In genomic region chr11:97511661-97512369, GRCm38 (mm10) we compare ENCODE assay signal across 8 mouse cellular contexts. TPM values are rescaled to one million over a fixed set of nuclear protein-coding genes. Genes with fewer than 3 reads are reported as not detected.
DNase-seq lines count a peak whose midpoint lies in the region; ATAC-seq and TF ChIP-seq lines count a peak whose summit lies in the region.

No protein-coding gene starts in this region.

- H3K9me3 ChIP-seq in embryonic facial prominence, embryonic 15.5 days (replicated peaks), result no peaks in the 10 kb centered on the region
- no peaks in the 10 kb centered on the region for H3K9me3 ChIP-seq in hindbrain, embryonic 13.5 days
- H3K9me3 ChIP-seq in liver, embryonic 11.5 days (ENCODE audit: control insufficient read depth, low read length), result no peaks in the 10 kb centered on the region

- H3K4me1 ChIP-seq in embryonic facial prominence, embryonic 15.5 days, result peaks cover 13% of the 10 kb centered on the region; the same call in 1 of the 2 replicates
- H3K4me1 ChIP-seq in hindbrain, embryonic 13.5 days (replicated peaks), result peaks cover 23% of the 10 kb centered on the region
- H3K4me1 ChIP-seq in liver, embryonic 11.5 days (replicated peaks; ENCODE audit: control insufficient read depth, insufficient read depth, low read length), result 0 out of 2 replicates have a peak, but pooled peaks cover 6% of the 10 kb centered on the region

- no peak for DNase-seq in layer of hippocampus, adult 2 months (ENCODE audit: low spot score in 2 of 2)
- no peak for DNase-seq in layer of hippocampus, adult 9-11 months
- no peak for DNase-seq in liver, embryonic 11.5 days (ENCODE audit: low spot score)
- DNase-seq in skeletal muscle tissue, adult 2 months (ENCODE audit: low read depth, low spot score), result peak; percentile 34
- DNase-seq in left cerebral cortex, adult 11 months (ENCODE audit: low spot score), result no peak
- DNase-seq in frontal cortex, postnatal 36 days (ENCODE audit: low spot score in 2 of 2), result no peak

- H3K27me3 ChIP-seq in embryonic facial prominence, embryonic 15.5 days, result no peaks in the 10 kb centered on the region
- H3K27me3 ChIP-seq in hindbrain, embryonic 13.5 days, result no peaks in the 10 kb centered on the region
- H3K27me3 ChIP-seq in liver, embryonic 11.5 days (replicated peaks; ENCODE audit: control insufficient read depth, insufficient read depth, low read length), result no peaks in the 10 kb centered on the region; the same call in 1 of the 2 replicates

- H3K27ac ChIP-seq in layer of hippocampus, adult 2 months, result peak overlapping the region; percentile 57
- H3K27ac ChIP-seq in embryonic facial prominence, embryonic 15.5 days (replicated peaks), result peak overlapping the region; percentile 36
- peak overlapping the region; percentile 30; the same call in 1 of the 2 replicates for H3K27ac ChIP-seq in hindbrain, embryonic 13.5 days
- peak overlapping the region; percentile 60; the same call in 1 of the 2 replicates for H3K27ac ChIP-seq in liver, embryonic 11.5 days (ENCODE audit: low read depth, low read length)

- 53% methylated on average over 13 of the region's 13 CpGs for WGBS in embryonic facial prominence, embryonic 15.5 days
- WGBS in hindbrain, embryonic 13.5 days, result 38% methylated on average over 13 of the region's 13 CpGs
- 31% methylated on average over 13 of the region's 13 CpGs for WGBS in liver, embryonic 11.5 days

- no peak overlapping the region for H3K4me3 ChIP-seq in layer of hippocampus, adult 2 months
- H3K4me3 ChIP-seq in embryonic facial prominence, embryonic 15.5 days (replicated peaks), result no peak overlapping the region
- no peak overlapping the region for H3K4me3 ChIP-seq in hindbrain, embryonic 13.5 days
- peak overlapping the region; percentile 17 for H3K4me3 ChIP-seq in liver, embryonic 11.5 days (ENCODE audit: low read depth, low read length)

- TF ChIP-seq CTCF in layer of hippocampus, adult 2 months (conservative IDR thresholded peaks at IDR 0.05), result no peak; the same call in 1 of the 2 replicates

- H3K9ac ChIP-seq in embryonic facial prominence, embryonic 15.5 days, result no peak overlapping the region
- 0 out of 2 replicates have a peak overlapping the region, but pooled peaks have one; percentile 2 for H3K9ac ChIP-seq in hindbrain, embryonic 13.5 days
- H3K9ac ChIP-seq in liver, embryonic 11.5 days (ENCODE audit: low read depth, low read length), result peak overlapping the region; percentile 34

- no peaks in the 10 kb centered on the region for H3K36me3 ChIP-seq in embryonic facial prominence, embryonic 15.5 days
- H3K36me3 ChIP-seq in hindbrain, embryonic 13.5 days, result peaks cover 26% of the 10 kb centered on the region
- H3K36me3 ChIP-seq in liver, embryonic 11.5 days (ENCODE audit: control insufficient read depth, insufficient read depth, low read length), result no peaks in the 10 kb centered on the region

- no peak overlapping the region for H3K4me2 ChIP-seq in embryonic facial prominence, embryonic 15.5 days (replicated peaks)
- 0 out of 2 replicates have a peak overlapping the region, but pooled peaks have one; percentile 1 for H3K4me2 ChIP-seq in hindbrain, embryonic 13.5 days
- peak overlapping the region; percentile 57 for H3K4me2 ChIP-seq in liver, embryonic 11.5 days

- ATAC-seq in embryonic facial prominence, embryonic 15.5 days (ENCODE audit: insufficient number of reproducible peaks, low FRiP score, low TSS enrichment, low read depth), result no peak
- ATAC-seq in hindbrain, embryonic 13.5 days (ENCODE audit: low FRiP score), result no peak
- ATAC-seq in liver, embryonic 11.5 days (replicated peaks; ENCODE audit: low FRiP score), result peak; percentile 42

RNA-seq across cellular contexts. Expression of gene 4933428G20Rik, which starts 11.7 kb away (rescaled TPM):
- total RNA-seq in layer of hippocampus, adult 2 months (2021), result under 1 TPM in 1 of 2 experiments, not detected in 1; 0.25 TPM
- 1.4 and 1.7 TPM in 2 replicates for polyA plus RNA-seq in embryonic facial prominence, embryonic 15.5 days (2015; fragmentation: Nextera tagmentation; extraction: Ambion mirVana)
- polyA plus RNA-seq in hindbrain, embryonic 13.5 days (2015; fragmentation: Nextera tagmentation; extraction: Ambion mirVana), result 0.96 and 1.2 TPM in 2 replicates
- polyA plus RNA-seq in liver, embryonic 11.5 days (2014; fragmentation: Nextera tagmentation; extraction: Ambion mirVana), result 0.21 and 0.44 TPM in 2 replicates
